Mouse (Mus musculus): ENCODE results near the gene Ttc3. TPM values are rescaled to one million over a fixed set of nuclear protein-coding genes. Genes with fewer than 3 reads are reported as not detected.
"Not testable (repeated sequence)": the region's sequence is repeated elsewhere in the genome, so short reads cannot be mapped to it uniquely, and the experiment has no call there.

The Ttc3 gene
- polyA plus RNA-seq, 1 experiment from 2014 or later = 100 TPM

DNA sequence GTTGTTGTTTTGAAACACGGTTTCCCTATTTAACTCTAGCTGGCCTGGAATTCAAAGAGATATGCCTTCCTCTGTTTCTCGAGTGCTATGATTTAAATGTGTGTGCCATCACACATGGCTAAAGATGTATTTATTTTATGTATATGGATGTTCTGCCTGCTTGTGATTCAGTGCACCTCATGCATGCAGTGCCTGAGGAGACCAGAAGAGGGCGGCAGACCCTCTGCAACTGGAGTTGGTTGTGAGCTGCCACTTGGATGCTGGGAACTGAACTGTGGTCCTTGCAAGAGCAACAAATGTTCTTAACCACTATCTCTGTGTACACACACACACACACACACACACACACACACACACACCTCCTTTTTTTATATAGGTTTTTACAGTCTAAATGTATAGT lies 50.1 kb downstream of the Ttc3 start:
- DNase-seq (ENCODE audit: low spot score) = no peak

DNA sequence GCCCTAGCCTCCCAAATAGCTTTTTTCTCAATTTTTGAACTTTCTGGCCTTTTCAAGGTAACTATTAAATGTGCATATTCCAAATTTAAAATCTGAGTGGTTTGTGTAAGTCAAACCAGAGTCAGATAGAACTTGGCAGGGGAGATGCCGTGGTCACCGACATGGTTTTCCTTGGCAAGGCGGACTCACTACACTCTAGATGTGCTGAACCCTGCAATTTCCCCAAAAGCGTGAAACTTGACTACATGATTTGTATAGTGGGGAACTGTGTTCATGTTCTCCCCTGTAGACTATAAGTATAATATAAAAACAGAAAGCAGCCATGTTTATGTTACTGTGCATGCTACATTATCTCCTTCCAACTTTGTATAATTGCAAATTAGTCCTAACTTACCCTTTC lies 58.5 kb downstream of the Ttc3 start:
- no peak for DNase-seq (ENCODE audit: low spot score)

DNA sequence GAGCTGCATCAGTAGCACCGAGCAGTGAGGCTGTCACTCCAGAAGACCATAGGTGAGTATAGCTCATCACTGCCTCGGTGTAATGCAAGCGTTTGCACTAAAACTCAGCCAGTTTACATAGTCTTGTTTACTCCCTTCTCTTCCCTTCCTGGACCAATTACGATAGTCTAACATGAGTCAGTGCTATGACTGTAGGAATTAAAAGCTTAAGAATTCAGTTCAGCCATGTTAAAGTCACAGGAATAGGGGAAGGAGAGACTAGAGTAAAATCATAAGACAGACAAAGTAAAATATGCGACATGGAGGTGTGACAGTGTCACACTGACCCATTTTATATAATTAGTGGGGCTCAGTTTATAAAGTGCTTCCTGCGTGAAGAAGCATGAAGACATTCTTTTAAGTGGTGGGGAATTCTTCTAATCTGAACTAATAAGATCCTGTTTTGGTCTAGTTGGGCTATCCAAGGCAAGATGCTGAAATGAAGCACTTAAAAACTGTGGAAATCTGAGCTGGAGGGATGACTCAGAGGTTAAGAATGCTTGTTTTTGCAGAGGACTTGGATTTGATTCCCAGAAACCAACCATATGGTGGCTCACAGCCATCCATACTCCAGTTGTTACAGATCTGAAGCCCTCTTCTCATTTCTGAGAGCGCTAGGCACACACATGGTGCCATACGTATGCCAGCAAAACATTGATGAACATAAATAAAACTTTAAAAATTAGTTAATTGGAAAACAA lies 65.2 kb downstream of the Ttc3 start:
- no peak for DNase-seq (ENCODE audit: low spot score)

DNA sequence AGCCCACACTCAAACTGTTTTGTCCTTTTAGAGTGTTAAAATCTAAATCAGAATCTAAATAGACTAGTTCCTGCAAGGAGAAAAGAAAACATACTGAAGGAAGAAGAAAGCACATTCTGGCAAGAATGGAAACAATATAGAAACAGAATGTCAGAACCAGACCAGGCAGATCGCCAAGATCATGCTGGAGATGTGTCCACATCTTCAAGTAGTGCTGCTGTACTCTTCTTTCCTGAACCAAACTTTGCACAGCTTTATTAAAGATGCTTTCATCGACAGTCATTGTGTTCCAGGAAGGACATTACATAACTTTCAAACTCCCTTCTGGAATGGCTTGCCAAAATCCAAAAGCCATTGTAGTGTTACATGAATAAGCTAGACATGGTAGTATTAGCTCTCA lies 66.4 kb downstream of the Ttc3 start:
- DNase-seq (ENCODE audit: low spot score) = no peak

DNA sequence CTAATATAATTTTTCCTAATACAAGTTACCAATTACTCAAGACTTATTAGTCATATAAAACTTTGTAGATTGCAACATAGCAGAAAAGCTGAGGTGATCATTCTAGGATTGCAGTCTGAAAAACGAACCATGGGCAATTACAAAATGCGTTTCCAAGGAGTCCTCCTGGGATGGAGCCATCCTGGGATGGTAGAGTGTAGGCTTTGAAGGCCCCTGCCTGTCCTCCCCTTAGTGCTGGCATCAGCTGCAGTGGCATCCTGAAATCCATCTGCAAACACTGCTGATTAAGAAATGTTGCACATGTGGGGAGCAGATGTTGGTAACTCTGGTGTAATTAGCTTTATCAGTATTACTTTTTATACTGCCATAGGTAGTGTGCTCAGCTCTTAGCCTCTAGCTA lies 70.9 kb downstream of the Ttc3 start:
- DNase-seq (ENCODE audit: low spot score) = no peak

DNA sequence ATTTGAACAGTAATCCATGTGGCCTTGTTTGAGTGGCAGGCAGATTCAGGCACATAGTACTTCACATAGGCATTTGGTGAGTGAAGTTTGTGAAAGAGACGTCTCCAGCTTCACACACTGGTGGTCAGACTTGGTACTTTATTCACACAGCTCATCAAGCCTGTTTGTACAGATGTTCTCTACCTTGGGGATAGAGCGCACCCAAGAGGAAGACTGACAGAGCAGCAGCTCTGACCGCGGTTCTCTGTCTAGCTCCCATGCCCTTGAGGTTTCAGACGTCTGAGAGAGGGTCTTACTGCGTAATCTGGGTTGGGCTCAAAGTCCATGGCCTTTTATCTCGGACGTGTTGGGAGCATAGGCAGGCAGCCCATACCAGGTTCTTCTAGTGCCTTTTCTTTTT lies 78.7 kb downstream of the Ttc3 start:
- peak; percentile 12 for DNase-seq (ENCODE audit: low spot score)

DNA sequence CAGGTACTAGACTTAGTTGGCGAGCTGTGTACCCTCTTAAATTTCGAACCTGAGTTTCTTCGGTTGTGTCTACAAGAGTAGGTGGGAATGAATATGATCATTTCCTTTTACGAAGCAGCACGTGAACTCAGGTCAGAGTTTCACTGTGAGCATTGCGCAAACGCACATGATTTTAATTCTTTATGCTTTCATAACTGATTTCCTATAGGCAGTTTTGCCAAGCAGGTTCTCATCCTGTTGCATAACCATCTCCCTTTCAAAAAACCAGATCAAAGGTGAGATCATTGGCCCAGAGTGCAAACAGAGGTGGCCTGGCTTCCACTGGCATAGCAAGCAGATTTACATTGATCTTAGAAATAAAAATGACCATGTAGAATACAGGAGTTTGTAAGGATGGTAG lies 79.2 kb downstream of the Ttc3 start:
- DNase-seq (ENCODE audit: low spot score) = no peak

DNA sequence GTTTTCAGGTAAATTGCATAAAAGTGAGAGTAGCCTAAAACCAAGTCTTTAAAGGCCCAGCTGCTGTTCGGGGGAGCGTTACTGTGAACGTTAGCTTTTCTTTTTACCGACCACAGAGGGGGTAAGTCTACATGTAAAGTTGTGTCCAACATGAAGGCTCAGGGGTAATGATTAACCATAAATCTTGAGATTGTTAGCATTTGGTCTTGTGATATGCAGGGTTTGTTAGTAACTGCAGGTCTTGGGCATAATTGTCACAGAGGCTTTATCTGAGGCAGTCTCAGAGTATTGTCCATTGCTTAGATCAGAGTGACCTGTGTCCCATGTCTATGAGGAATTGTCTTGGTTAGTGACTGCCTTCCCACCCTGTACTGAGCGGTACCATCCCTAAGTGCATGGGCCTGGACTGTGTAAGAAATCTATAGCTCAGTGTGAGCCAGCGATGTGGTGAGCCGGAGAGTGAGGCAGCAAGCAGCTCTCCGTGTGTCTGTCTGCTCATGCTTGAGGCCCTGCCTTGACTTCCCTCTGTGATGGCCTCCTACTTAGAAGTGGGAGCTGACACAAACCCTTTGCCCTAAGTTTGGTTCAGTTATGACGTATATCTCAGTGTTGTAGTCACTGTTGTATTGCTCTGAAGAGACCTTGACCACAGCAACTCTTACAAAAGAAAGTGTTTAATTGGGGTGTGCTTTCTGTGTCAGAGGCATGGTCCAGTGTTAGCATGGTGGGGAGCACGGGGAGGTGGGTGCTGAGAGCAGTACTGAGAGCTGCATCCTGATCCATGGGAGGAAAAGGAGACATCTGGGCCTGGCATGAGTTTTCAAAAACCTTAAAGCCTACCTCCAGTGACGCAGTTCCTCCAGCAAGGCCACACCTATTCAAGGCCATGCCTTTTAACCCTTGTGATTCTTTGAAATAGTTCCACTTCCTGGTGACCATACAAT lies 81.4 kb downstream of the Ttc3 start:
- no peak for DNase-seq (ENCODE audit: low spot score)

DNA sequence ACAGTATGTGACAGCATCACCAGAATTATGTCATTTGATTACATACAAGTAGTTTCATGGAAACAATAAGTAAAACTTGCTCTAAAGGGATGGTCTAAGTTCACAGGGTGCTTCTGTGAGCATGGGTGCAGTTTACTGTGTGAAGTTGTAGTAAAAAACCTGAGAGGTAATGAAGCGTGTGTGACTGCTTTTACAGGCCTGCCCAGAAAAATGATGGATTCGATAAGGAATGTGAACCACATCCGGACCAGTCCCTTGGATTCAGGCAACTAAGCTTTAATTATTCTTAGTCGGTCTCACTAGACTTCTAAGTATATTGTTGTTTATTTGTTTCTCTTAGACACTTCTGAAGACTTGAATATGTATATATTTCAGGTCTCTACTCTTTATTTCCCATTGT lies 82.3 kb downstream of the Ttc3 start:
- DNase-seq (ENCODE audit: low spot score) = no peak

DNA sequence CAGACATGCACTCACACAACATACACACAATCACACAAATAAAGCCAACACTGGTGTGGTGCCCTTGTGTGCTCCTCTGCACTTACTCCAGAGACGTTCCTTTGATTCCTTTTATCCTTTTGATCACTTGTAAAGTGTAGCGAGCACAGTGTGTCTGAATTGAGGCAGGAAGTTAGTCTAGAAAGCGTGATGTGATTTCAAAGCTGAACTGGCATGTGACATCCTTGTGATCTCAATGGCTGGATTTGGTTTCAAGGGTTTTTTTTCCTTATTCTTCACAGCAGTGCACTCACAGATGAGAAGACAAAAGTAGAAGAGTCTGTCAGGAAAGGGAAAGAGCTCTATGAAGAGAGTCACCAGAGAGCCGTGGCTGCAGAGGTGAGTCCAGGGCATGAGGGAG lies 83.7 kb downstream of the Ttc3 start:
- DNase-seq (ENCODE audit: low spot score) = peak; percentile 43

DNA sequence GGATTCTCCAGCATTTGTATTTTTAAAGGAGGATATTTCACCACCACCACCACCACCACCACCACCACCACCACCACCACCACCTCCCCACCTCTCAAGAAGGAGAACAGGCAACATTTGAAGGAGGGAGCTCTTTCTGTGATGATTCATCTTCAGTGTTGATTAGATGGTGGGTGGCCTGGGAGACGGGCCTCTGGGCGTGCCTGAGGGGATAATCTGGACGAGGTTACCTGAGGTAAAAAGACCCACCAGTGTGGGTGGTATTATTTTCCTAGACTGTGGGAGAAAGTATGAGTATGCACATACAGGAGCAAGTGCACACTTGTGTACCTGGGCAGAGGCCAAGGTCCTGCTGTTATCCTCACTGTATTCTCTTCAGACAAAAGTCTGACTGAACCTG lies 93.6 kb downstream of the Ttc3 start:
- DNase-seq (ENCODE audit: low spot score) = no peak

DNA sequence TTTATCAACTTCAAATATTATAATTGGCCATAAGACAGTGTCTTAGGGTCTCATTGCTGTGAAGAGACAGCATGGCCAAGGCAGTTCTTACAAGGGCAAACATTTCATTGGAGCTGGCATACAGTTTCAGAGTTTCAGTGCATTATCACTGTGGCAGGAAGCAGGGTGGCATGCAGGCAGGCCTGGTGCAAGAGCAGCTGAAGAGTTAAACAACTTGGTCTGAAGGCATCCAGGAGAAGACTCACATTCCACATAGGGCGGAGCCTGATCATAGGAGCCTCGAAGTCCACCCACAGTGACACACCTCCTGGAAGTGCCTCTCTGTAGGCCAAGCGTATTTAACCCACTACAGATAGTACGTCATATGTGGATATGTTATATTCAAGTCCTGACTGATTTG lies 95.5 kb downstream of the Ttc3 start:
- no peak for DNase-seq (ENCODE audit: low spot score)

DNA sequence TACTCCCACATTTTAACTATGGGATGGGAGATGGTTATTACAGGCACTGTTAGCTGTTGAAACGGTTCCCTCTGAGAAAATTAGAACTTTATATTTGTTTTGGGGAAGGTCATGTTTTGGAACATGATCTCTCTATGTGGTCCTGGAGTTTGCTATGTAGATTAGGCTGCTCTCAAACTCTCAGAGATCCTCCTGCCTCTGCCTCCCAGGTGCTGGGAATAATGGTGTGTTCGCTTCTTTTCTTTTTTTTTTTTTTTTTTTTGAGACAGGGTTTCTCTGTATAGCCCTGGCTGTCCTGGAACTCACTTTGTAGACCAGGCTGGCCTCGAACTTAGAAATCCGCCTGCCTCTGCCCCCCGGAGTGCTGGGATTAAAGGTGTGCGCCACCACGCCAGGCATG lies 95.9 kb downstream of the Ttc3 start:
- DNase-seq (ENCODE audit: low spot score) = not testable (repeated sequence)

DNA sequence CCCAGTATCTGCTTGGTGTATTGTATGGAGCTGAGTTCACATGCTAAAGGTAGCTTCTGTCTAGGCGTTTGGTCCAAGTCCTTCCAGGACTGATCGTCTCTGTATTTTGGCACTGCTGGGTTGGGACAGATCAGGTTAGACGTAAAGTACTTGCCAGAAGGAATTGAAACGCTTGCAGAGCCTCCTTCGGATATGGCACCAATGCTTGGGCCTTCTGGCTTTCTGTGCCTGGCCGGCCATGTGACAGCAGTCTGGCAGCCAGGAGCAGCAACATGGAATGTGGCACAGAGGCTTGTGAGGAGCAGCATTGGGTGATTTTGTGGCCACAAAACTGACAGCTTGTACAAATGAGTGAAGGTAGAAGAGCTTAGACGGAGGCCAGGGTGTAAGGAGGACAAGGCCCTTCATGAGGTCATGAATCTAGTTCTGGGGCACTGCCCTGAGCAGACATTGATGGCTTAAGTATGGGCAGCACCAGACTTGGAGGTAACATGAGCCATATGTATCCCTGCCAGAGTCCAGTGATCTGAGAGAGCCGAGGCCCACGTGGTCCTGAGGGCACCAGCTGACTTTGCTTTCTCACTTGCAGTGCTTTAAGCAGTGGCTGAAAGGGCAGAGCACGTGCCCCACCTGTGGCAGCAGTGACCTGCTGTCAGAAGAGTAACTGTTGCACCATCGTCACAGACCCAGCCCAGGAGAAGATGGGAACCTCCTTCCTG lies 97.1 kb downstream of the Ttc3 start:
- no peak for DNase-seq (ENCODE audit: low spot score)

DNA sequence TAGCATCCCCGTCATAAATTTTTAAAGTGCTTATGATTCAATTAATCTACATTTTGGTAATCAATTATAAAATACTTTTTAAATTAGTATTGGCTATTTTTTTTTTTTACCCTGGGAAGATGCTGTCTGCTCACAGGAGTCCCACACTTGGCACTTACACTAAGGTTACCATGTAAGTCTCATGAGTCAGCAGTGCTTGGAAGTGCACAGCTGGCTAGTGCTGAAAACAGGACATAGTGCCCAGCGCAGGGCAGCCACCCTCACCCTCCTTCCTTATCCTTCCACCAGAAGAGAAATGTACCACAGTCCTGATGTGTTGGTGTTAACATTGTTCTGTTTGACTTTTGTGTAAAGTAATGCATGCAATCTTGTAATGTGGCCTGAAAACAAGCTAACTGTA lies 98.0 kb downstream of the Ttc3 start:
- DNase-seq (ENCODE audit: low spot score) = no peak

DNA sequence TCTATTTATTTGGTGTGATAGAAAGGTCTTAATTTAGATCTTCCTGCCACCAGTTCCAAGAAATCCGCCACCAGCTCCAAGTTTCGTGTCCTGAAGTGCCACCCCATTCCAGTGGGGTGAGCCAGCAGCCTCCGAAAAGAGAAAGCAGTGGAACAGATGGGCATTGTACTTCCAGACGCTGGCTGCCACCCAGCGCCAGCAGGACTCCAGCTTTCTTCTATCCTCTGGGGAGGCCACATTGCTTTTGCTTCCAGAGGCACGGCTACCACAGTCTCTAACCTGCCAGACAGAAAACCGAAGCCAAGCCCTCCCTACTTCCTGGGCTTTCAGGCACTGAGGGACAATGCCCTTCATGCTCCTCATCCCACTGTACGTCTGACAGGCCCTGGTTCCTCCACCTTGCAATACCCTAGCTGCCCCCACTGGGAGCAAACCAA lies 102.1 kb downstream of the Ttc3 start:
- DNase-seq (ENCODE audit: low spot score) = no peak

DNA sequence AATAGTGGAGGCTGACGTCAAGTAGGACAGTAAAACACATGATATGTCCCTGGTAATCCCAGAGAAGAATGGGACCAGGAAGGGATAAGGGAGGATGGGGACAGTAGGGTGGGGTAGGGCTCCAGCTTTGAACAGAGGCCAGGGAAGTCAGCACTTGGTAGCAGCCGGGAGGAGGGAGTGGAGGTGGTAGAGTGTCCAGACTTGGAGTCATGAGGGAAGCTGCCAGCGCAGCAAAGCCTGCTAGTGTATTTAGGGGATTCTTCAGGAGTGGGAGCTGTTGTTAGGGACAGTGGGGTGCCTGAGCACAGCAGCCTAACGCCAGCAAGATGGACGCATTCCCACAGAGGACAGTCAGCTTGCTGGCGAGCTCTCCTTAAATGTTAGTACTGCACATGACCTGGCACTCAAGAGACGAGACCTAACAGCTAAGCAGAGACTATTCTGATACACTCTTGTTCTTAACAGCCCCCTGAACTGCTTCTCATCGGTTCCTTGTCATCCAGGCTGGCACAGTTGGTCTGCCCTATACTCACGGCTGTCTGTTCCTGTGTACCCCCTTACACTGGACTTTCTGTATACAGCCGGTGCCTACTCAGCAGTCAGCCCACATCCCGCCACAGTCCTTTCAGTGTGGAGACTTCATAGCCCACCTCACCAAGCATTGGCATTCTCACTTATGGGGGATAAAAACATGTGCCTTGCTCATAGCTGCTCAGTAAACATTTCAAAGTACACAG lies 102.8 kb downstream of the Ttc3 start:
- no peak for DNase-seq (ENCODE audit: low spot score)

DNA sequence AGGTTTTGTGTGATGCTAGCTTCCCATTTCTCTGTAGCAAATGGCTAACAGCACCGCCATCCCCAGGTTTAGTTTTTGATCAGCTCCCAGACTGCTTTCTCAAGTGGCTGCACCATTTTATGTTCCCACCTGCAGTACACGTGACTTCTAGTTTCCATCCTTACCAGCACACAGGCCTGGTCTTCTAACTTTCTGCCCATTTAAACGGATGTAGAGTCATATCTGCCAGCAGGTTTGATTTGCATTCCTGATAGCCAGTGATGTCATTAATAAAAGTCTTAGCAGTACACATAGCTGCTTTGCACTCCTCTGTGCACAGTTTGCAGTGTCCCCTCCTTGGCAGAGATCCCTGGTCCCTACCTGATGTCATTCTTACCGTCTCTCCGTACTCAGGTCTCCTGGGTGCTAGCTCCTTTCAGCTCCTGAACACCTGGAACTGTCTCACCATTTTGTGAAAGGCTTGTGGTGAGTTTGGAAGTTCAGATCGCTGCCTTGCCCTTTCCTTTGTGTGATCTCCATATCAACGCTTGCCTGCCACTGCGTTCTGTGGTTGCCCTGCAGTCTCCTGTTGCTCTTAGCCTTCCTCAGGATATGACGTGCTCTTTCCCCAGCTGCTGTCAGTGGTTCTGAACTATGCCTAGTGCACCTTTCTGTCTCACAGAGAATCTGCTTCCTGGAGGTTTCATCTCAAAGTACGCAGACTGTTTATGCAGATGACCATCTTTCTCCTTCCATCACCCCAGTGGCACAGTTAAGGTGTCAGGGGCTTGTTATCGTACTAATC lies 114.5 kb downstream of the Ttc3 start:
- peak; percentile 37 for DNase-seq (ENCODE audit: low spot score)

DNA sequence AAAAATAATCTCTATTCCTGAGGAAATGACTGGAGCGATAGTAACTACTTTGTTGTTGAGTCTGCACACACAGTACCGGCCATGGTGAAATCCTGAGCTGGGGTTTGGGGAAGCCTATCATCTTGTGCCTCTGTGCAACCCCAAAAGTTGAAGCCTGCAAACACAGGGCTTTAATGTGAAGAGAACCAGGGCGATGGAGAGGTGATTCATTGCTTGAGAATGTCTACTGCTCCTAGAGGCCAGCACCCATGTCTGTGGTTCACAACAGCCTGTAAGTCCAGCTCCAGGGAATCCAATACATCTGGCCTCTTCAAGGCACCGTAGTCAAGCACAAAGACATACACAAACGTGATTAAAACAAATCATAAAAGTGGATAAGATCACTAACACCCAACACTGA lies 116.9 kb downstream of the Ttc3 start:
- DNase-seq (ENCODE audit: low spot score) = no peak

DNA sequence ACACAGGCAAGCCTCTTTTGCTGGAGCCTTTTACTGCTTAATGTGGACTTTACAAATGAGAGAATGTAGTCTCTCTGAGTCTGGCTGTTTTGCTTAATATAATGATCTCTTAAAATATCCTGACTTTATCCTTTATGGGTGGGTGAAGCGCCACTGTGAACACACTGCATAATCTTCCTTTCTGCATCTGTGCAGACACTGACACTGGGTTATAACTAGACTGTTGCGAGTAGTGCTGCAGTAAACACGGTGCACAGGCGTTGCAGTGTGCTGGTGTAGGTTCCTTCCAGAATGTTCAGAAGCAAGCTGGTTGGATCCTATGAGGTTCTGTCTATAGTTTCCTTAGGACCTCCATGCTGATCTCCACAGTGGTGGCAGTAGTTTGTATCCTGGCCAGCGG lies 118.9 kb downstream of the Ttc3 start:
- DNase-seq (ENCODE audit: low spot score) = no peak
